Mouse (Mus musculus) layer of hippocampus, adult 18-20 months (tissue): ENCODE results near the gene Kcnc3. TPM values are rescaled to one million over a fixed set of nuclear protein-coding genes. Genes with fewer than 3 reads are reported as not detected.

ENCODE experiments used
- DNase-seq, 2 experiments: peaks; one replicate each; pipeline ENCODE4 v3.0.0; 2022; ENCODE audit warnings: low spot score in 2 of 2
- long read RNA-seq: library from polyadenylated mRNA; stranded (forward); transcript quantifications from one replicate; pipeline ENCODE4 v2.0.0, GENCODE M21; 2021
- total RNA-seq, 2 experiments: library from RNA; stranded (reverse); gene quantifications; 2 replicates each; pipeline ENCODE4 v1.2.3; 2021

The Kcnc3 gene
- total RNA-seq = 100 to 1,000 TPM; 164 to 170 TPM
- long read RNA-seq, full-length matches to known transcripts = 16 of 61 reads
- long read RNA-seq, partial matches to known transcripts = 2 of 61 reads
- long read RNA-seq, other reads (novel, unspliced or antisense) = 43 of 61 reads

DNA sequence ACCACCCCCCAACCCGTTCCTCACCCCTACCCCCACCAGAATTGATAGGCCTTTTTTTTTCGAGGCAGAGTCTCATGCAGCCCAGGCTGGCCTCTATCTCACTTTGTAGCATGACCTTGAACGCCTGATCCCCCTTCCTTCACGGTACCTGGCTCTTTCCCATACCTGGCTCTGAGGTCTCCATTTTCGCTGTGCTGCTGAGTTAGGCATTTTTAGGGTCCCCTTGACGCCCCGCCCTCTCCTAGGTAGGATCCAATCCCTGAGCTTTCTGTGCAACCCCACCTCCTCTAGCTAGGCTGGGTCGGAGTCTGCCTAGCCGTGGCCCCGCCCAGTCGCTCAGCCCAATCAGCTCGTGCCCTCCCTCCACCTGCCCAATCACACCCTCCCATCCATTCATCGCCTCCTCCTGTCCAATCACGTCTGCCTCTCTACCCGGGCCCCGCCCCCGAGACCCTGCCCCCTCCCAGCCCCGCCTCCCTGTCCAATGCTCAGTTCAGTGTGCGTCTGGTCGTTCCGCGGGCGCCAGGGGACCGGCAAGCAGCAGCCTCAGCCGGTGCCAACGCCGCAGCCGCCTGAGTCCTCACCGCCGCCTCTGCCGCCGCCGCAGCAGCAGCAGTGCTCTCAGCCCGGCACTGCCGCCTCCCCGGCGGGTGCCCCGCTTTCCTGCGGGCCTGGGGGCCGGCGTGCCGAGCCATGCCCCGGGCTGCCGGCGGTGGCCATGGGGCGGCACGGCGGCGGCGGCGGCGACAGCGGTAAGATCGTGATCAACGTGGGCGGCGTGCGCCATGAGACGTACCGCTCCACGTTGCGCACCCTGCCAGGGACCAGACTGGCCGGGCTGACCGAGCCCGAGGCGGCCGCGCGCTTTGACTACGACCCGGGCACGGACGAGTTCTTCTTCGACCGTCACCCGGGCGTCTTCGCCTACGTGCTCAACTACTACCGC lies at the start of gene Kcnc3:
Kcnc3 (plus strand) TSS at position 263 of the 946 bp plus-strand sequence.
- DNase-seq = peak; percentile 95

DNA sequence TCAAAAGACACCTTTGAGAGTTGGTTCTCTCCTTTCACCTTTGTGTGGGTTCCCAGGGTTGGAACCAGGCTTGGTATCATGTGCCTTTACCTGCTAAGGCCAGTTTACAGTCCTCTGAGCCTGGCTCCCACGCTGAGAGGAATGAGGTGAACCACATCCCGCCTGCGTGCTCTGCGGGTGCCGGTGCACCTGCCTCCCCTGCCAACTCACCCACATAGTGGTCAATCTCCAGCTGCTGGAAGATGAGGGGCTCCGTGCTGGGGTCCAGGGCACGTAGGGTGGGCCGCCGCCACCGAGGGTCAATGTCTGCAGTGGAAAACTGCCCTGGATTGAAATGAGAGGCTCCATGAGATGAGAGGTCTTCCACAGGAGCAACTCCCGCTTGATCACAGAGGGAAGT lies 47.9 kb upstream of the Kcnc3 start:
- no peak for DNase-seq

DNA sequence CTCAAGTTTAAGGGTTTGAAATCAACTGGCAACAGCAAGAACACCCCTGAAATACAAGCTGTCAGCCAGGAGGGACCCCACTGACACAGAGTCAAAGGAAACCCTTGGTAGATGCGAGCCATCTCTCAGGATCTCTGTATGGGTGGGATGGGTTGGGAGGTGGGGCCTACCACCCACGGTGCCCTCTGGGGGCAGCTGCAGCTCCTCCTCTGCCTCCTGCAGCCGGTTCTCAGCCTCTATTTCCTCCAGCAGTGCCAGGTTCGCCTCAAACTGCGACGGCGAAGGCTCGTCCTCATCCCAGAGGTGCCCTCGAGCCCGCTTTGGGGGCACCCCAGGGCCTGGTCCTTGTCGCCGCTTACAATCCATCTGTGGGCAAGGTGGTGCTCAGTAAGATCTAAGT lies 47.4 kb upstream of the Kcnc3 start:
- DNase-seq = no peak

- no peak for DNase-seq
Measured at GRCm38 (mm10) chr7:44546274-44546673, 44.2 kb upstream of the Kcnc3 start.

DNA sequence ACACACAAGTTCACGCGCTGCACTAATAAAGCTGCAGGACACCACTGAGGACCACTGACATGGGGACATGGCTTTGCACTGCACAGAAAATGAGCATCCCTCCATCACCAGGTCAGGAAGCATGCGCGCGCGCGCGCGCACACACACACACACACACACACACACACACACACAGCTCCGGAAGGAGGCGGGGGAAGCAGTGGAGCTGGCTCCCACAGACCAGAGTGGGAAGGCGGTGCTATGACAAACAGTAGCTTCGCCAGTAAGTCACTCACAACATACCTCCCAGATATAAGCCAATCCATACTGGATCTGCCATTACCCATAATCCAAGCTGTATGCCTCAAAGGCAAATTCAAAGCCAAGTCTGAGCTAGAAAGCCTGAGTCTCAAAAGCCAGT lies 43.4 kb upstream of the Kcnc3 start:
- DNase-seq = no peak

GRCm38 (mm10) chr7:44547725-44548124 lies 42.7 kb upstream of the Kcnc3 start:
- DNase-seq = no peak

- DNase-seq = peak; percentile 99
Measured at GRCm38 (mm10) chr7:44548497-44549087, 41.9 kb upstream of the Kcnc3 start, which contains the start of gene Pold1. Gene Pold1, minus strand, starts transcription at chr7:44548849.

GRCm38 (mm10) chr7:44549621-44550408 lies 40.6 kb upstream of the Kcnc3 start:
- no peak for DNase-seq

GRCm38 (mm10) chr7:44550409-44550678 lies 40.1 kb upstream of the Kcnc3 start:
- DNase-seq = no peak

- DNase-seq = no peak
Measured at GRCm38 (mm10) chr7:44551301-44551700, 39.2 kb upstream of the Kcnc3 start.

GRCm38 (mm10) chr7:44551731-44552130 lies 38.7 kb upstream of the Kcnc3 start:
- DNase-seq = no peak

DNA sequence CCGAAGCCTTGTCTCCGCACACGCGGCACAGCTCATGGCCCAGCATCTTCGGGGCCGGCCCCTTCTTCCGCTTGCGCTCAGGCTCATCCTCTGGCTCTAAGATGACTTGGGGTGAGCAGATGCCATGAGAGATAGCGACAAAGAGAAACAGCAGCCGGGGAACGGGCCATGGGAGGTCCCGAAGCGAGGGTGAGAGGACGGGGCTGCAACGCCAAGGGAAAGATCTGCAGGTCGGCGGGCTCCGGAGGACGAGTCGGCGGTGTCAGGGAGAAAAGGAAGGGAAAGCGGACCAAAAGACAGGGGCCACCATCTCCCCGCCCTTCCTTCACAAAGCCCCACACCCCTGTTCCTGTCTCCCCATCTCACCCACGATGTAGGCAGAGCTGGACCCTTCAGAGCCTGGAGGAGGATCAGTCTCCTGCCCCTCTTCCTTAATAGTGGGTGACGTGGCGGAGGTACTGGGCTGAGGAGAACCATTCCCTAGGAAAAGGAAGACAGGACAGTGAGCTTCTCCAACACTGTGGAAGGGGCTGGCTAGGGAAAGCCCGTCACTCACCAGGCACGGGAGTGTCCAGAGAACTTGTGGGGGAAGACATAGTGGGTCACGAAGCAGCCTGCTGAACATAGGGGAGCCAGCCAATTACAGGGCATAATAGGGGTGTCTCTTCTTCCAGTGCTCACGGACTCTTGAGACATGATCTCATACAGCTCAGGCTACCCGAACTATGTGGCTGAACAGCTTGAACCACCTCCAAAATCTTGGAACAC lies 38.1 kb upstream of the Kcnc3 start:
- no peak for DNase-seq

GRCm38 (mm10) chr7:44553196-44553764 lies 37.2 kb upstream of the Kcnc3 start:
- peak; percentile 48 to 53 for DNase-seq

DNA sequence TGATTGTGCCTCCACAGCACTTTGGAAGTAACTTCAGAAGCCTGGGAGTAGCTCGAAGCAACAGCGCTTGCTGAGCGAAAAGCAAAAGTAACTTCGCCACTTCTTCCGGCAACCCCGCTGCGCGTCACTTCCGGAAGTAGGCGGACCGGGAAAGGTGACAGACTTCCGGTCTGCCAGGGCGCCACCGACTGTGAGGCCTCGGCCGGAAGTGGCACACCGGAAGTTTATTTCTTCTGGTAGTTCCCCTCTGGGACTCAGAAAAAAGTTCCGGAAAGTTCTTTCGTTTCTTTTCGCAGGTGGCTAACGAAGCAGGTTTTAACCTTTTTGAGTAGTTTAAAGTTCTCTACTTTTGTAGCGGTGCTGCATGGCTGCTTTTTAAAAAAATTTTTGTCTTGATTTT lies 36.6 kb upstream of the Kcnc3 start, which contains the start of gene Nr1h2:
Nr1h2 (minus strand) TSS at position 126 of the 400 bp plus-strand sequence.
- DNase-seq = peak; percentile 92 to 96

DNA sequence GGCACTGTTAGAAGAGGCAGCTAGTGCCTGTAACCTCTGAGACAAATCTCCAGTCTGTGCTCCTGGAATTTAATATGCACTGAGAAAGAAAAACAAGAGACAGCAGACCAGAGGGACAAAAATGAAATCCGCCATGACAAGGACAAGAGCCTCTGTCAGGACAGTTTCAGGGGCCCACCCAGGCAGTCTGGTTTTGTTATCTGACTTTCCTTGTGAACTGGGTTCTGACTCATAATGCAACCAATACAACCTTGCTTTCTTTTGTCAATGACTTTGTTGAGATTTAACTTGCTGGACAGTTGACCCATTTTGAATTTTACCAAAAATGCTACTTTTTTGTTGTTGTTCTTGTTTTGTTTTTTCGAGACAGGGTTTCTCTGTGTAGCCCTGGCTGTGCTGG lies 32.8 kb upstream of the Kcnc3 start:
- no peak for DNase-seq

GRCm38 (mm10) chr7:44560435-44561400 lies 29.7 kb upstream of the Kcnc3 start:
- peak; percentile 67 to 87 for DNase-seq

DNA sequence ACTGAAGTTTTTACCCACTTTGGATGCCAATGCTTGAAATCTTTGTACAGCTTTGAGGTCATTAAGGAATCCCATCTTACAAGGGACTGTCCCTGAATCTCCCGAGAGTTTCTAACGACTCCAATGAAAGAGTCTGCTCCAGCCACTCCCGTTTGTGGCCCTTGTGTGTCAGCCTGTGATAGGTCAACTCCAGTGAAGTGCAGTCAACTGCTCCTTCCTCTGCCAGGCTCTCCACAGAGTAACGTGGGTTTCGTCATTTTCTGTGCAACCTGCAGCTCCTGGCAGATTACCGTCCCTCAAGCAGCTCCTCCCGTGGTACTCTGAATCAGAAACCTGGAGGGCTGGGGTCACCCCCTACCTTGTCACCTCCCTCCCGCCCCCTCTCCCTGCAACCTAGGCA lies 27.2 kb upstream of the Kcnc3 start:
- no peak for DNase-seq

GRCm38 (mm10) chr7:44564486-44564885 lies 26.0 kb upstream of the Kcnc3 start:
- DNase-seq = no peak

DNA sequence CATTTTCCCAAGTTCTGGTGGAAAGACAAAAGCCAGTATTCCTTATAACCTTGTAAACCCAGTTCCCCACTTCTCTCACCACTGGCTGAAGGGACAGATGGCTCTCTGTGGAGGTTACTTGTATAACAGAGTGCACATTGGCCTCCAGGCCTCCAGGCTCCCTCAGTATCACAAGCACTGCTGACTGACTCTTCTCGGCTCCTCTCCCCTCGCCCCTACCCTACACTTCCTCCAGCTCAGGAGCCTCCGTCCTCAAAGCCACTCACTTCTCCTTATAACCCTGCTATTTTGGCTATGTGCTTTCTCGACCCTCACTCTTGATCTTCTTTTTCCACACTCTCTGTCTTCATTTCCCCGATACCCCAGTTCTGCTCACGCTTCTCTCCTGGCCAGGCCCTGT lies 25.1 kb upstream of the Kcnc3 start:
- DNase-seq = no peak
